Mouse (Mus musculus): ENCODE data around the gene Eif3i. TPM values are rescaled to one million over a fixed set of nuclear protein-coding genes. Genes with fewer than 3 reads are reported as not detected.
A peak's percentile ranks its signal among the peaks of the same experiment; 100 is the strongest.

Gene Eif3i
- polyA plus RNA-seq, 1 experiment from 2014 or later: 209 TPM

- peak overlapping the region; percentile 94 for H3K27ac ChIP-seq (replicated peaks)
- H3K4me2 ChIP-seq: peak overlapping the region; percentile 89
- H3K36me3 ChIP-seq: peaks cover 49% of the 10 kb centered on the region
- H3K4me1 ChIP-seq (replicated peaks): peaks cover 46% of the 10 kb centered on the region
- no peak for ATAC-seq (ENCODE audit: low read depth)
- peak overlapping the region; percentile 91 for H3K9ac ChIP-seq
- no peaks in the 10 kb centered on the region for H3K9me3 ChIP-seq
- H3K27me3 ChIP-seq: no peaks in the 10 kb centered on the region
- WGBS: 51% methylated on average over 4 of the region's 4 CpGs
- H3K4me3 ChIP-seq: peak overlapping the region; percentile 73; the same call in 1 of the 2 replicates
Measured at GRCm38 (mm10) chr4:129625496-129625895, 25.0 kb upstream of the Eif3i start.

- ATAC-seq (ENCODE audit: low read depth): peak; percentile 20; the same call in 1 of the 2 replicates
- Histone ChIP-seq H3K4me2 (peak overlapping the region; percentile 89), H3K9me3 (no peaks in the 10 kb centered on the region), H3K4me1 (replicated peaks) (peaks cover 47% of the 10 kb centered on the region), H3K27ac (replicated peaks) (peak overlapping the region; percentile 94), H3K27me3 (no peaks in the 10 kb centered on the region), H3K4me3 (peak overlapping the region; percentile 73), H3K9ac (peak overlapping the region; percentile 91), H3K36me3 (peaks cover 47% of the 10 kb centered on the region)
- 2% methylated on average over 6 of the region's 6 CpGs for WGBS
Measured at GRCm38 (mm10) chr4:129625029-129625370, 24.6 kb upstream of the Eif3i start.

DNA sequence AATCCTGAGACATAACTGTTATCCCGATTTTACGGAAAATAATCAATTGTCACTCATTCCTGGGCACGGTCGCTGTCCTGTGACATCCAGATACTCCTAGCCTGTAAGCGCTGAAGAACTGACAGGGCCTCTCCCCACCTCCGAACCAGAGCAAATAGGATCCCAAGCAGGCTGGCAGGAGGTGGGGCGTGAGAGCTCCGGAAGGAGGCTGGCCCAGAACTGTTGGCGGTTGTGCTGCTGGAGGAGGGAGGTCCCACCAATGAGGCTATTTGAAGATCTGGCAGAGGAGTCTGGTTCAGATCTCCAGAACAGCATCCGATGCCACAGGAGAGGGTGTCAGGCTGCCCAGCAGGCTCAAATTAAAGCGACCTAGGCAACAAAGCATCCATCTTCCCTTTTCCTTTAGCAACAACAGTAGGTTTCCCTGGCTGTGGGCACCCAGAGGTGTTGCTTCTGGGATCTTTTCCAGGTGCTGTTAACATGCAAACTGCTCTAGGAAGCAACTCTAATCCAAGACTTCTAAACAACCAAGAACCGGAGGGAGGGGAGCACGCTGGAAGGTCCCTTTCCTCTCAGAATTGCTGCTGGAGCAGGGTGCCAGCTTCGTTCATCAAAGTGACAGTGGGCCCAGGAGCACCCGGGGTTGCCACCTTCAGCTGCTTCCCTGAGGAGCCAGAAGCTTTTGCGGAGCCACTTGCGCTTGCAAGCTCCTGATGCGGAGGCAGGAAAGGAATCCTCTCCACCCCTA lies 24.0 kb upstream of the Eif3i start:
- H3K9me3 ChIP-seq: no peaks in the 10 kb centered on the region
- H3K27me3 ChIP-seq: no peaks in the 10 kb centered on the region
- peaks cover 47% of the 10 kb centered on the region for H3K4me1 ChIP-seq (replicated peaks)
- H3K4me2 ChIP-seq: peak overlapping the region; percentile 89
- peak; percentile 93 for ATAC-seq (ENCODE audit: low read depth)
- H3K9ac ChIP-seq: peak overlapping the region; percentile 91
- H3K27ac ChIP-seq (replicated peaks): peak overlapping the region; percentile 94
- under 1% methylated on average over 18 of the region's 18 CpGs for WGBS
- H3K36me3 ChIP-seq: peaks cover 43% of the 10 kb centered on the region
- peak overlapping the region; percentile 73 for H3K4me3 ChIP-seq

DNA sequence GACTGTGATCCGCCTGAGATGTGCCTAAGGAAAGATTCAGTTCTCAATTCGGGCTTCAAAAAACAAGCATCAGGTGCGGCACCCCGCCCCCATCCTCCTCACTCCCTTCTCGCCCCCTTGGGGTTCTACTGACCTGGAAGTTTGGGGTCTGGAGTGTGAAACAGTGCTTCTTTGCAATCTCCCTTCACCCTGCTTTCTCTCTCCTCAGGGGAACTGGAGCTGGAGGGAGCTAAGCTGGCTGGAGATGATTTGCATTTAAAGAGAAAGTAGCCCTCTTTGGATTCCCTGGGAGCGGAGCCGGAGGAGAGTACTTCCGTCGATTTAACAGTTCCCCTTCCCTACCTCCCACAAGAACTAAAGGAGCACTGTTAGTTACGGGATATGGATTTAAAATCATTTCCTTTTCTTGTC lies 23.2 kb upstream of the Eif3i start, which contains the start of gene Ccdc28b:
Gene Ccdc28b (minus strand): TSS at position 267 of the 411 bp plus-strand sequence.
- peak; percentile 55 for ATAC-seq (ENCODE audit: low read depth)
- no peaks in the 10 kb centered on the region for H3K9me3 ChIP-seq
- 0% methylated on average over 10 of the region's 10 CpGs for WGBS
- H3K4me1 ChIP-seq (replicated peaks): peaks cover 47% of the 10 kb centered on the region
- peaks cover 35% of the 10 kb centered on the region for H3K36me3 ChIP-seq
- peak within 1 kb of the TSS; percentile 89 for H3K4me2 ChIP-seq
- no peaks in the 10 kb centered on the region for H3K27me3 ChIP-seq
- H3K9ac ChIP-seq: peak within 1 kb of the TSS; percentile 91
- H3K27ac ChIP-seq (replicated peaks): peak within 1 kb of the TSS; percentile 94
- H3K4me3 ChIP-seq: peak within 1 kb of the TSS; percentile 73

DNA sequence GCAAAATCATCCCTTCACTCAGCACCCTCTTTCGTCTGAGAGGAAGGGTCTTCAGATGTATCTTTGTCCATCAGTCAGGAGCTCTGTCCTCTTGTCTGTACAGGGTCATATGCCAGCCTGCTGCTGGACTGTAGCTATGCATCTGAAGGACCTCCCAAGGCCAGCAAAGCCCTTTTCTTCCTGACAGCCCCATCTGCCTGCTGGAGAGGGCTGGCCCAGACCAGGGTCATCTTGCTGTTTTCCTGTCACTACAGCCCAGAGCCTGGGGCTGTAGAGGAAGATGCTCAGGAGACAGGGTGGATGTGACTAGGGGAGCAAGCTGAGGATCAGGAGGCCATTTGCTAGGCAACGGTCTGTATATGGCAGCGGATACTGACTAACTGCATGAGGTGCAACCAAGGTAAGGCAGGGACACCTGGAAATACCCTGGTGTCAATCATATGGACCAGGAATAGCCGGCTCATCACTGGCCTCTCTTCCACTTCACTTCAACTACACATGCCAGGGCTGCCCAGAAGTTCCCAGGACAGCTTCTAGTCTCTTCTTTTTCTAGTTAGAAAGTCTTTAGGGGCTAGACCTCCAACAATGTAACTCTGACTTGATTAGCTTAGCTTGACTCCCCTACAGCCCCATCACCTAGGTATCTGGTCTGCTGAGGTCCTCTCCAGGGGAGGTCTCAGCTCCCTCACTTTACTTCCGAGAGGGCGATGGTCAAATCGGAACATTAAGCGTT lies 22.5 kb upstream of the Eif3i start:
- H3K36me3 ChIP-seq: peaks cover 28% of the 10 kb centered on the region
- peak overlapping the region; percentile 91 for H3K9ac ChIP-seq
- peak overlapping the region; percentile 89 for H3K4me2 ChIP-seq
- H3K9me3 ChIP-seq: no peaks in the 10 kb centered on the region
- WGBS: 26% methylated on average over 8 of the region's 8 CpGs
- no peaks in the 10 kb centered on the region for H3K27me3 ChIP-seq
- peaks cover 53% of the 10 kb centered on the region for H3K4me1 ChIP-seq (replicated peaks)
- ATAC-seq (ENCODE audit: low read depth): no peak
- peak overlapping the region; percentile 94 for H3K27ac ChIP-seq (replicated peaks)
- H3K4me3 ChIP-seq: peak overlapping the region; percentile 73

DNA sequence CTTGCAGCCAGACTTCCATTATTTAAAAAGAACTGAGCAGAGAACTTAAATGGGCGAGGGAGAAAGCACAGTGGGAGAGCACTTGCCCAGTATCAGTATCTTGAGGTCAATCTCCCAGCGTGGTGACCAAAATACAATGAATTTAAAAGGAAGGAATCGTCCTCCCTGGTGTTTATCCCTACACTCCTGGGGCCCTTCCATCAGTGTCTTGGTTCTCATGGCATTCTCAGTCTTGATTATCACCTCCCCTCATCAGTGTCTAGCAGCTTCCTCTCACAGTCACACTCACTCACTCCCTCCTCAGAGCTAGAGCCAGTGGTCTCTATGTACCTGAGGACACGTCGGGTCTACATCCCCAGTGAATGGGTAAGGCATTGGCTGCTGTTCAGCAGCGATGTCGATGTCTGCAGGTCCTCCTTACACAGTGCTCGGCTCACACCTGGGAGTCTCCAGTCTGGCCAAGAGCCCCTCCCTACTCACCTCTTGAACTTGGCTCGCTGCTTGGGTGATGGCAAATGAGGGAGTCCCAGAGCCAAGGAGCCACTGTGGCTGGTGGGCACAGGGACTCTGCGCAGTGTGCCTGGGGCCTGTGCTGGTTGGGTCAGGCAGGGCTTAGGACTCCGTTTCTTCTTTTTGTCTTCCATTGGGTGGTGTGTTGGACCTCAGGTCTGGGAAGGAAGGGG lies 21.8 kb upstream of the Eif3i start:
- 80% methylated on average over 11 of the region's 11 CpGs for WGBS
- H3K9ac ChIP-seq: peak overlapping the region; percentile 91
- no peaks in the 10 kb centered on the region for H3K9me3 ChIP-seq
- H3K27ac ChIP-seq (replicated peaks): peak overlapping the region; percentile 94; the same call in 1 of the 2 replicates
- peak overlapping the region; percentile 73 for H3K4me3 ChIP-seq
- H3K27me3 ChIP-seq: no peaks in the 10 kb centered on the region
- H3K4me1 ChIP-seq (replicated peaks): peaks cover 60% of the 10 kb centered on the region
- peaks cover 22% of the 10 kb centered on the region for H3K36me3 ChIP-seq
- ATAC-seq (ENCODE audit: low read depth): no peak
- H3K4me2 ChIP-seq: peak overlapping the region; percentile 89

- peak overlapping the region; percentile 51 for H3K9ac ChIP-seq
- H3K4me1 ChIP-seq (replicated peaks): peaks cover 61% of the 10 kb centered on the region
- H3K36me3 ChIP-seq: peaks cover 22% of the 10 kb centered on the region
- no peak overlapping the region for H3K4me3 ChIP-seq
- WGBS: 88% methylated on average over 8 of the region's 8 CpGs
- H3K27ac ChIP-seq (replicated peaks): no peak overlapping the region
- no peak for ATAC-seq (ENCODE audit: low read depth)
- H3K27me3 ChIP-seq: no peaks in the 10 kb centered on the region
- H3K4me2 ChIP-seq: peak overlapping the region; percentile 89
- H3K9me3 ChIP-seq: no peaks in the 10 kb centered on the region
Measured at GRCm38 (mm10) chr4:129621283-129621841, 20.9 kb upstream of the Eif3i start.

- Histone ChIP-seq H3K4me1 (replicated peaks) (peaks cover 58% of the 10 kb centered on the region), H3K4me3 (no peak overlapping the region), H3K9me3 (no peaks in the 10 kb centered on the region), H3K27me3 (no peaks in the 10 kb centered on the region), H3K9ac (peak overlapping the region; percentile 51), H3K4me2 (no peak overlapping the region; the same call in 1 of the 2 replicates), H3K27ac (replicated peaks) (no peak overlapping the region), H3K36me3 (peaks cover 27% of the 10 kb centered on the region)
- 86% methylated on average over 11 of the region's 11 CpGs for WGBS
- no peak for ATAC-seq (ENCODE audit: low read depth)
Measured at GRCm38 (mm10) chr4:129620419-129621282, 20.2 kb upstream of the Eif3i start.

DNA sequence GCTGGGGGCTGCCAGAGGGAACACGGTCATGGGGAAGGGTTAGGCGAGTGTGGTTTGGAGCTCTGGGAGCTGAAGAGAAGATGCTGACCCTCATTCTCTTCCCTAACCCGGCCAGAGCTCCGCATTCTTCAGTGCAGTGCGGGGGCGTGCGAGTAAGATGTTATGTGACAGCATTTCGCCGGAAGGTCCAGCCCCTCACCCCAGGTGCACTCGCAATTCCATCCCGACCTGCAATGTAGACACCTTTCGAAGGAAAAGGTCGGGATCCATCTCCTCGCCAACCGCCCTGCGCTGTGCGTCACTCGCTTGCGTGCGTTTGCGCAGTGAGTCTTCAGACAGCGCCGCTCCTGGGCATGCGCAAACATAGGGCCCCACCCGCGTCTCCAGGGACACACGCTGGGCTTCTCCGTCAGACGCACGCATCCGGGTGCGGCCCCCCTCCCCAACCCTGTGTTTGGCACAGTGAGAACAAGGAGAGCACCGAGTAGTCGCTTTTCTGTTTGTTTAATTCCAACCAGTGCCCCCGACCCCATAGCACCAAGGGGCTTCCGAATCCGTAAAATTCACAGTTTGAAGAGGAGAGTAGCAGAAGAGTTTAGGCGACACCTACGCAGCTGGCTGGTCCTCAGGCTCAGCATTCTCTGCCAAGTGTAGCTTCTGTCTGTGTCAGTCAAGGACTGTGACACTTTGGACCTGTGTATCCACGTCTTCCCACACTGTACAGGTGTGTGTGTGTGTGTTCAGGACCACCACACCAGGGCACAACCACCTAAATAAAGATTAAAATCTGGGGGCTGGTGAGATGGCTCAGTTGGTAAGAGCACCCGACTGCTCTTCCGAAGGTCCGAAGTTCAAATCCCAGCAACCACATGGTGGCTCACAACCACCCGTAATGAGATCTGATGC lies 18.6 kb upstream of the Eif3i start, which contains the start of gene Iqcc:
Gene Iqcc (minus strand): TSS at position 314 of the 906 bp plus-strand sequence.
- Histone ChIP-seq H3K4me1 (replicated peaks) (peaks cover 43% of the 10 kb centered on the region), H3K9me3 (no peaks in the 10 kb centered on the region)

DNA sequence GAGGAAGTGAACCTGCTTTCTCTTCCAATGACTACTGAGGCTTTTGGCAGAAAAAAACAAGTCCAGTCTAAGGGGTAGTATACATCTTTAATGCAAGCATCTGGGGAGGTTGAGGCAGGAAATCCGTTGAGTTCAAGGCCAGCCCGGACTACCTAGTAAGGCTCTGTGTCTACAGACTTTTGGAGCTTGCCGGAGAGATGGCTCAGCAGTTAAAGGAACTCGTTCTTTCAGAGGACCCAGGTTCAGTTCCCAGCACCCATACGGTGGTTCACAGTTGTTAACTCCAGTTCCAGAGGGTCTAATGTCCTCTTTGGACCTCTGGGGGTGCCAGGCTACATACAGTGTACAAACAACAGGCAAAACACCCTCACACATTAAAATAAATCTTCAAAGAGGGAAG lies 17.6 kb upstream of the Eif3i start:
- Histone ChIP-seq H3K9me3 (no peaks in the 10 kb centered on the region), H3K9ac (peak overlapping the region; percentile 92), H3K4me1 (replicated peaks) (peaks cover 40% of the 10 kb centered on the region), H3K4me3 (peak overlapping the region; percentile 64), H3K36me3 (peaks cover 31% of the 10 kb centered on the region), H3K27me3 (no peaks in the 10 kb centered on the region), H3K4me2 (peak overlapping the region; percentile 79), H3K27ac (replicated peaks) (peak overlapping the region; percentile 91; the same call in 1 of the 2 replicates)
- WGBS: 94% methylated on average over 5 of the region's 5 CpGs
- ATAC-seq (ENCODE audit: low read depth): no peak

More for the DNA sequence above, 18.6 kb upstream of the Eif3i start, which contains the start of gene Iqcc:
- peak within 1 kb of the TSS; percentile 64 for H3K4me3 ChIP-seq
- H3K4me2 ChIP-seq: peak within 1 kb of the TSS; percentile 79
- no peaks in the 10 kb centered on the region for H3K27me3 ChIP-seq
- H3K36me3 ChIP-seq: peaks cover 31% of the 10 kb centered on the region
- peak within 1 kb of the TSS; percentile 91 for H3K27ac ChIP-seq (replicated peaks)
- ATAC-seq (ENCODE audit: low read depth): peak; percentile 90
- WGBS: 4% methylated on average over 44 of the region's 44 CpGs
- peak within 1 kb of the TSS; percentile 92 for H3K9ac ChIP-seq

Data from neural tube, embryonic 13.5 days (tissue).